Mouse (Mus musculus) lung, embryonic 15.5 days (tissue): Measurements from ENCODE around the gene Cfdp1. TPM values are rescaled to one million over a fixed set of nuclear protein-coding genes. Genes with fewer than 3 reads are reported as not detected.
A peak's percentile ranks its signal among the peaks of the same experiment; 100 is the strongest.

ENCODE experiments used
- ATAC-seq: fragments of 200-750 bp; cut with Nextera tagmentation; 2 replicates; pipeline ENCODE4 v1.8.0; 2017; ENCODE audit warnings: moderate number of reproducible peaks, borderline replicate concordance; ENCODE audit not compliant: low FRiP score, low TSS enrichment; ENCODE audit errors: extremely low read depth
- H3K27ac ChIP-seq: fragments of 300-500 bp; sonication (generic); 2 replicates; pipeline ENCODE4 v1.5.1; 2015; ENCODE audit warnings: moderate library complexity, mild to moderate bottlenecking, inconsistent platforms
- H3K27me3 ChIP-seq: fragments of 300-500 bp; sonication (generic); 2 replicates; pipeline ENCODE4 v1.6.1; 2015; ENCODE audit warnings: inconsistent platforms
- H3K36me3 ChIP-seq: fragments of 300-500 bp; sonication (generic); 2 replicates; pipeline ENCODE4 v1.6.1; 2015; ENCODE audit warnings: inconsistent platforms
- H3K4me1 ChIP-seq: fragments of 300-500 bp; sonication (generic); 2 replicates; pipeline ENCODE4 v1.6.1; 2015; ENCODE audit warnings: inconsistent platforms
- H3K4me2 ChIP-seq: fragments of 300-500 bp; sonication (generic); 2 replicates; pipeline ENCODE4 v1.6.1; 2015; ENCODE audit warnings: inconsistent platforms, mild to moderate bottlenecking, moderate library complexity
- H3K4me3 ChIP-seq: fragments of 300-500 bp; sonication (generic); 2 replicates; pipeline ENCODE4 v1.5.1; 2015; ENCODE audit warnings: mild to moderate bottlenecking, inconsistent platforms
- H3K9ac ChIP-seq: fragments of 300-500 bp; sonication (generic); 2 replicates; pipeline ENCODE4 v1.6.1; 2015; ENCODE audit warnings: inconsistent platforms
- H3K9me3 ChIP-seq: fragments of 300-500 bp; sonication (generic); 2 replicates; pipeline ENCODE4 v1.6.1; 2016; ENCODE audit warnings: inconsistent platforms
- whole genome bisulfite sequencing: fragments of 180-500 bp; shearing (Covaris S2); methylation state at CpG from one replicate; pipeline ENCODE4 v1.1.7; 2015; 5-methylcytosine and 5-hydroxymethylcytosine counted together
- polyA plus RNA-seq: library from polyadenylated mRNA; unstranded; fragments of >200 nt; fragmentation: Nextera tagmentation; extraction: Ambion mirVana; gene quantifications from 2 replicates; pipeline ENCODE4 v1.2.1, GENCODE M21; 2015

Cfdp1 gene
- polyA plus RNA-seq, 1 experiment from 2014 or later, result 203 TPM

- H3K9me3 ChIP-seq, result no peaks in the 10 kb centered on the region
- no peaks in the 10 kb centered on the region for H3K36me3 ChIP-seq
- H3K4me3 ChIP-seq, result no peak overlapping the region
- ATAC-seq, result no peak
- peaks cover 4% of the 10 kb centered on the region; the same call in 1 of the 2 replicates for H3K4me1 ChIP-seq
- no peak overlapping the region for H3K27ac ChIP-seq
- WGBS, result 0% methylated on average over 2 of the region's 2 CpGs
- no peak overlapping the region for H3K4me2 ChIP-seq
- no peak overlapping the region for H3K9ac ChIP-seq
- H3K27me3 ChIP-seq, result no peaks in the 10 kb centered on the region
Observed at GRCm38 (mm10) chr8:111881591-111881990, 27.5 kb upstream of the Cfdp1 start.

- Histone ChIP-seq H3K27ac (no peak overlapping the region), H3K4me1 (peaks cover 10% of the 10 kb centered on the region; the same call in 1 of the 2 replicates), H3K36me3 (no peaks in the 10 kb centered on the region), H3K27me3 (no peaks in the 10 kb centered on the region), H3K9ac (no peak overlapping the region), H3K9me3 (no peaks in the 10 kb centered on the region), H3K4me3 (no peak overlapping the region), H3K4me2 (no peak overlapping the region)
- no peak for ATAC-seq
- WGBS, result 63% methylated on average over 9 of the region's 9 CpGs
Observed at GRCm38 (mm10) chr8:111877711-111878110, 23.6 kb upstream of the Cfdp1 start.

- 0% methylated on average over 53 of the region's 53 CpGs for WGBS
Observed at GRCm38 (mm10) chr8:111876355-111876948, 22.4 kb upstream of the Cfdp1 start, which contains the start of gene Tmem170. Tmem170 (minus strand) TSS chr8:111876750.

GRCm38 (mm10) chr8:111875758-111876157, 21.7 kb upstream of the Cfdp1 start:
- H3K4me3 ChIP-seq, result peak overlapping the region; percentile 70
- peak overlapping the region; percentile 59 for H3K9ac ChIP-seq
- H3K27ac ChIP-seq, result no peak overlapping the region
- H3K9me3 ChIP-seq, result no peaks in the 10 kb centered on the region
- H3K4me1 ChIP-seq, result peaks cover 10% of the 10 kb centered on the region; the same call in 1 of the 2 replicates
- no peaks in the 10 kb centered on the region for H3K27me3 ChIP-seq
- no peaks in the 10 kb centered on the region for H3K36me3 ChIP-seq
- H3K4me2 ChIP-seq, result peak overlapping the region; percentile 72
- ATAC-seq, result peak; percentile 11; the same call in 1 of the 2 replicates
- 16% methylated on average over 9 of the region's 9 CpGs for WGBS

More at GRCm38 (mm10) chr8:111876355-111876948, 22.4 kb upstream of the Cfdp1 start, which contains the start of gene Tmem170:
- peak within 1 kb of the TSS; percentile 59 for H3K9ac ChIP-seq
- ATAC-seq, result peak; percentile 99
- H3K4me1 ChIP-seq, result peaks cover 10% of the 10 kb centered on the region; the same call in 1 of the 2 replicates
- H3K4me2 ChIP-seq, result peak within 1 kb of the TSS; percentile 72
- H3K36me3 ChIP-seq, result no peaks in the 10 kb centered on the region
- H3K27me3 ChIP-seq, result no peaks in the 10 kb centered on the region
- H3K27ac ChIP-seq, result peak within 1 kb of the TSS; percentile 65
- H3K9me3 ChIP-seq, result no peaks in the 10 kb centered on the region
- peak within 1 kb of the TSS; percentile 70 for H3K4me3 ChIP-seq

- WGBS, result 79% methylated on average over 3 of the region's 3 CpGs
Observed at GRCm38 (mm10) chr8:111871278-111871677, 17.2 kb upstream of the Cfdp1 start.

GRCm38 (mm10) chr8:111870379-111870778, 16.3 kb upstream of the Cfdp1 start:
- peaks cover 6% of the 10 kb centered on the region; the same call in 1 of the 2 replicates for H3K4me1 ChIP-seq
- no peak overlapping the region for H3K4me2 ChIP-seq
- no peaks in the 10 kb centered on the region for H3K9me3 ChIP-seq
- H3K27me3 ChIP-seq, result no peaks in the 10 kb centered on the region
- WGBS, result 85% methylated on average over 3 of the region's 3 CpGs
- no peak overlapping the region for H3K9ac ChIP-seq
- no peak for ATAC-seq
- H3K27ac ChIP-seq, result no peak overlapping the region
- peaks cover 2% of the 10 kb centered on the region; the same call in 1 of the 2 replicates for H3K36me3 ChIP-seq
- H3K4me3 ChIP-seq, result no peak overlapping the region

More at GRCm38 (mm10) chr8:111871278-111871677, 17.2 kb upstream of the Cfdp1 start:
- H3K4me1 ChIP-seq, result peaks cover 12% of the 10 kb centered on the region; the same call in 1 of the 2 replicates
- H3K36me3 ChIP-seq, result no peaks in the 10 kb centered on the region
- H3K27me3 ChIP-seq, result no peaks in the 10 kb centered on the region
- ATAC-seq, result no peak
- H3K4me3 ChIP-seq, result no peak overlapping the region
- H3K4me2 ChIP-seq, result no peak overlapping the region
- H3K27ac ChIP-seq, result no peak overlapping the region
- no peaks in the 10 kb centered on the region for H3K9me3 ChIP-seq
- no peak overlapping the region for H3K9ac ChIP-seq

- no peak overlapping the region for H3K4me2 ChIP-seq
- H3K36me3 ChIP-seq, result peaks cover 5% of the 10 kb centered on the region; the same call in 1 of the 2 replicates
- 26% methylated on average over 2 of the region's 2 CpGs for WGBS
- H3K27me3 ChIP-seq, result no peaks in the 10 kb centered on the region
- H3K27ac ChIP-seq, result no peak overlapping the region
- H3K4me3 ChIP-seq, result no peak overlapping the region
- H3K9ac ChIP-seq, result no peak overlapping the region
- H3K4me1 ChIP-seq, result 0 out of 2 replicates have a peak, but pooled peaks cover 2% of the 10 kb centered on the region
- ATAC-seq, result no peak
- H3K9me3 ChIP-seq, result no peaks in the 10 kb centered on the region
Observed at GRCm38 (mm10) chr8:111868664-111869063, 14.6 kb upstream of the Cfdp1 start.

- 52% methylated on average over 6 of the region's 6 CpGs for WGBS
- Histone ChIP-seq H3K27ac (no peak overlapping the region), H3K27me3 (no peaks in the 10 kb centered on the region), H3K9ac (no peak overlapping the region), H3K4me2 (no peak overlapping the region), H3K36me3 (peaks cover 5% of the 10 kb centered on the region; the same call in 1 of the 2 replicates), H3K4me3 (no peak overlapping the region), H3K9me3 (no peaks in the 10 kb centered on the region), H3K4me1 (0 out of 2 replicates have a peak, but pooled peaks cover 2% of the 10 kb centered on the region)
- no peak for ATAC-seq
Observed at GRCm38 (mm10) chr8:111865857-111866256, 11.8 kb upstream of the Cfdp1 start.

GRCm38 (mm10) chr8:111865130-111865852, 11.2 kb upstream of the Cfdp1 start:
- Histone ChIP-seq H3K9ac (no peak overlapping the region), H3K4me1 (0 out of 2 replicates have a peak, but pooled peaks cover 2% of the 10 kb centered on the region)
- 74% methylated on average over 8 of the region's 8 CpGs for WGBS

GRCm38 (mm10) chr8:111864648-111865047, 10.6 kb upstream of the Cfdp1 start:
- H3K36me3 ChIP-seq, result peaks cover 5% of the 10 kb centered on the region; the same call in 1 of the 2 replicates
- WGBS, result 80% methylated on average over 8 of the region's 8 CpGs
- H3K27me3 ChIP-seq, result no peaks in the 10 kb centered on the region
- no peak overlapping the region for H3K4me3 ChIP-seq
- no peak overlapping the region for H3K9ac ChIP-seq
- no peak for ATAC-seq
- H3K27ac ChIP-seq, result no peak overlapping the region
- no peak overlapping the region for H3K4me2 ChIP-seq
- H3K4me1 ChIP-seq, result 0 out of 2 replicates have a peak, but pooled peaks cover 2% of the 10 kb centered on the region
- H3K9me3 ChIP-seq, result no peaks in the 10 kb centered on the region

More at GRCm38 (mm10) chr8:111865130-111865852, 11.2 kb upstream of the Cfdp1 start:
- Histone ChIP-seq H3K9me3 (no peaks in the 10 kb centered on the region), H3K36me3 (peaks cover 5% of the 10 kb centered on the region; the same call in 1 of the 2 replicates), H3K4me2 (no peak overlapping the region), H3K27ac (no peak overlapping the region), H3K27me3 (no peaks in the 10 kb centered on the region), H3K4me3 (no peak overlapping the region)
- no peak for ATAC-seq

GRCm38 (mm10) chr8:111863280-111863679, 9.2 kb upstream of the Cfdp1 start:
- H3K9ac ChIP-seq, result no peak overlapping the region
- no peaks in the 10 kb centered on the region for H3K4me1 ChIP-seq
- peak overlapping the region; percentile 33; the same call in 1 of the 2 replicates for H3K27ac ChIP-seq
- no peak overlapping the region for H3K4me2 ChIP-seq
- 76% methylated on average over 4 of the region's 4 CpGs for WGBS
- no peak for ATAC-seq
- H3K27me3 ChIP-seq, result no peaks in the 10 kb centered on the region
- no peaks in the 10 kb centered on the region for H3K9me3 ChIP-seq
- H3K4me3 ChIP-seq, result no peak overlapping the region
- H3K36me3 ChIP-seq, result peaks cover 5% of the 10 kb centered on the region; the same call in 1 of the 2 replicates
